Mouse (Mus musculus) MEL (cell line): ENCODE measurements around the gene Desi1.

ENCODE experiments used
- CTCF ChIP-seq, 3 experiments: IDR thresholded peaks in 2 of 3; conservative IDR thresholded peaks in 1 of 3; 2 replicates each; pipeline ENCODE4 v1.5.1; 2011 to 2012; ENCODE audit warnings: low read length in 3 of 3, low read depth in 2 of 3, mild to moderate bottlenecking in 2 of 3, improper control_type of control experiment in 1 of 3, inconsistent platforms in 1 of 3, mixed read lengths in 1 of 3, moderate library complexity in 1 of 3; ENCODE audit not compliant: control insufficient read depth in 1 of 3, insufficient read depth in 1 of 3, poor library complexity in 1 of 3, severe bottlenecking in 1 of 3
- E2F4 ChIP-seq: IDR thresholded peaks from 2 replicates; pipeline ENCODE4 v1.6.1; 2011; ENCODE audit warnings: low read depth, low read length, improper control_type of control experiment, borderline replicate concordance
- EP300 ChIP-seq, 2 experiments: IDR thresholded peaks; 2 replicates each; pipeline ENCODE4 v1.6.1; 2011; ENCODE audit warnings: improper control_type of control experiment in 2 of 2, low read length in 2 of 2, low read depth in 1 of 2, mild to moderate bottlenecking in 1 of 2
- JUND ChIP-seq: IDR thresholded peaks from 2 replicates; pipeline ENCODE4 v1.6.1; 2011; ENCODE audit warnings: low read depth, mild to moderate bottlenecking, improper control_type of control experiment, low read length
- MAZ ChIP-seq: IDR thresholded peaks from 2 replicates; pipeline ENCODE4 v1.6.1; 2012; ENCODE audit warnings: low read depth, mild to moderate bottlenecking, inconsistent platforms, low read length, improper control_type of control experiment
- NRF1 ChIP-seq: IDR thresholded peaks from 2 replicates; pipeline ENCODE4 v1.6.1; 2014; ENCODE audit warnings: low read depth, mild to moderate bottlenecking, inconsistent platforms, low read length, improper control_type of control experiment, moderate library complexity; ENCODE audit not compliant: poor library complexity, insufficient read depth, severe bottlenecking
- POLR2A ChIP-seq, 2 experiments: IDR thresholded peaks; 2 replicates each; pipeline ENCODE4 v1.6.1; 2011 to 2012; ENCODE audit warnings: low read length in 2 of 2, mild to moderate bottlenecking in 2 of 2, control low read depth in 1 of 2, improper control_type of control experiment in 1 of 2, low read depth in 1 of 2, moderate library complexity in 1 of 2; ENCODE audit not compliant: control insufficient read depth in 1 of 2, insufficient read depth in 1 of 2, poor library complexity in 1 of 2
- RAD21 ChIP-seq: IDR thresholded peaks from 2 replicates; pipeline ENCODE4 v1.6.1; 2011; ENCODE audit warnings: mild to moderate bottlenecking, low read depth, low read length, improper control_type of control experiment
- TAL1 ChIP-seq: IDR thresholded peaks from 2 replicates; pipeline ENCODE4 v1.6.1; 2012; ENCODE audit warnings: mild to moderate bottlenecking, inconsistent platforms, low read length, moderate library complexity, mixed read lengths
- UBTF ChIP-seq: IDR thresholded peaks from 2 replicates; pipeline ENCODE4 v1.6.1; 2012; ENCODE audit warnings: low read depth, mild to moderate bottlenecking, inconsistent platforms, low read length, improper control_type of control experiment, moderate library complexity, borderline replicate concordance; ENCODE audit not compliant: insufficient read depth
- USF1 ChIP-seq: IDR thresholded peaks from 2 replicates; pipeline ENCODE4 v1.6.1; 2014; ENCODE audit warnings: low read depth, mild to moderate bottlenecking, inconsistent platforms, low read length, improper control_type of control experiment, moderate library complexity
- ZMIZ1 ChIP-seq: IDR thresholded peaks from 2 replicates; pipeline ENCODE4 v1.6.1; 2012; ENCODE audit warnings: low read depth, mild to moderate bottlenecking, inconsistent platforms, low read length, improper control_type of control experiment, moderate library complexity

DNA sequence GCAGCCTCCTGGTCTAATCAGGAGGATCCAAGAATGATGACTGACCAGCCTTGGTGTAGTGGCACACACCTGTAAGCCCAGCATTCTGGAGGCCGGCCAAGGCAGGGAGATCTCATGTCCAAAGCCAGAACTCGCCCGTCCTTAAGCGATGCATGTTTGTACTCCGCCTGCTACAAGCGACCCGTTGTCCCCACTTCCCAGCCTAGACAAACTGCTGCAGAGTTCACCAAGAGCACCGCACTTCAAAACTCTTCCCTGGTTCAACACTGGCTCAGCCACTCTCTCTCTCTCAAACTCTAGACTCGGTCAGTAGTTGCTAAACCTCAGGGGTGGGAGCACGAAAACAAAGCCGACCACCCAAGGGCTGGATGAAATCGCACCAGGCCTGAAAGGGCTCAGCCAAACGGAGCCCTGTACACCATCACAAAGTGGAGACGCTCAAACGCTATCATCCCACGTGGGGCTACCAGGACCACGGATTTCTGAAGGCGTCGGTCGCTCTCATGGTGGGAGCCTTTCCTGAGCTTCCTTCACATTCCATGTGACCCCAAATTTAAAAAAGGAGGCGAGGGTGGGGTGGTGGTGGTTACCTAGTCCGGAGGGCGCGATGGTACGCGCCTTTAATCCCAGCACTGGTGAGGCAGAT, 12.7 kb upstream of the Desi1 start:
- TF ChIP-seq UBTF (no peak), POLR2A (IDR thresholded peaks at IDR 0.05; ENCODE audit: control insufficient read depth in 1 of 2, insufficient read depth in 1 of 2, low read depth in 1 of 2, low read length in 2 of 2, poor library complexity in 1 of 2) (0 out of 4 replicates have a peak, but pooled peaks of 1 of the 2 experiments have one; percentile 12), TAL1 (no peak), EP300 (IDR thresholded peaks at IDR 0.05; ENCODE audit: low read depth in 1 of 2, low read length in 2 of 2) (no peak), CTCF (IDR thresholded peaks at IDR 0.05 in 2 of 3, conservative IDR thresholded peaks at IDR 0.05 in 1 of 3; ENCODE audit: control insufficient read depth in 1 of 3, insufficient read depth in 1 of 3, low read depth in 2 of 3, low read length in 3 of 3, poor library complexity in 1 of 3, severe bottlenecking in 1 of 3) (no peak), JUND (no peak), USF1 (no peak), RAD21 (no peak), MAZ (no peak), E2F4 (no peak), NRF1 (no peak), ZMIZ1 (no peak)
